Mouse (Mus musculus): Measurements from ENCODE around the gene Ncoa3. TPM values are rescaled to one million over a fixed set of nuclear protein-coding genes. Genes with fewer than 3 reads are reported as not detected.
A peak's percentile ranks its signal among the peaks of the same experiment; 100 is the strongest.

The Ncoa3 gene
- polyA plus RNA-seq, 1 experiment from 2014 or later = 17.4 TPM

GRCm38 (mm10) chr2:166105911-166106310 lies 113.5 kb downstream of the Ncoa3 start:
- peaks cover 73% of the 10 kb centered on the region for H3K36me3 ChIP-seq
- H3K27ac ChIP-seq = peak overlapping the region; percentile 44; the same call in 1 of the 2 replicates
- no peak overlapping the region for H3K4me3 ChIP-seq
- H3K27me3 ChIP-seq = no peaks in the 10 kb centered on the region
- H3K9me3 ChIP-seq = no peaks in the 10 kb centered on the region
- H3K4me2 ChIP-seq (replicated peaks) = no peak overlapping the region
- 64% methylated on average over 9 of the region's 9 CpGs for WGBS
- peaks cover 34% of the 10 kb centered on the region for H3K4me1 ChIP-seq
- no peak overlapping the region for H3K9ac ChIP-seq
- ATAC-seq (ENCODE audit: low FRiP score, low read depth) = no peak

- Histone ChIP-seq H3K9me3 (no peaks in the 10 kb centered on the region), H3K4me2 (replicated peaks) (no peak overlapping the region), H3K4me3 (no peak overlapping the region), H3K4me1 (peaks cover 34% of the 10 kb centered on the region), H3K9ac (0 out of 2 replicates have a peak overlapping the region, but pooled peaks have one; percentile 19), H3K27ac (peak overlapping the region; percentile 48; the same call in 1 of the 2 replicates), H3K27me3 (no peaks in the 10 kb centered on the region), H3K36me3 (peaks cover 78% of the 10 kb centered on the region)
- 62% methylated on average over 2 of the region's 2 CpGs for WGBS
- no peak for ATAC-seq (ENCODE audit: low FRiP score, low read depth)
Measured at GRCm38 (mm10) chr2:166106631-166107030, 114.2 kb downstream of the Ncoa3 start.

GRCm38 (mm10) chr2:166107911-166108310 lies 115.5 kb downstream of the Ncoa3 start:
- 88% methylated on average over 5 of the region's 5 CpGs for WGBS
- ATAC-seq (ENCODE audit: low FRiP score, low read depth) = no peak

GRCm38 (mm10) chr2:166108326-166108725 lies 115.9 kb downstream of the Ncoa3 start:
- 18% methylated on average over 4 of the region's 4 CpGs for WGBS
- no peak overlapping the region for H3K4me2 ChIP-seq (replicated peaks)
- H3K4me3 ChIP-seq = no peak overlapping the region
- H3K9ac ChIP-seq = no peak overlapping the region
- H3K4me1 ChIP-seq = peaks cover 34% of the 10 kb centered on the region
- H3K27me3 ChIP-seq = no peaks in the 10 kb centered on the region
- H3K9me3 ChIP-seq = no peaks in the 10 kb centered on the region
- peaks cover 79% of the 10 kb centered on the region for H3K36me3 ChIP-seq
- ATAC-seq (ENCODE audit: low FRiP score, low read depth) = no peak
- H3K27ac ChIP-seq = no peak overlapping the region

More at GRCm38 (mm10) chr2:166107911-166108310, 115.5 kb downstream of the Ncoa3 start:
- Histone ChIP-seq H3K27ac (no peak overlapping the region), H3K27me3 (no peaks in the 10 kb centered on the region), H3K4me2 (replicated peaks) (no peak overlapping the region), H3K36me3 (peaks cover 79% of the 10 kb centered on the region), H3K9me3 (no peaks in the 10 kb centered on the region), H3K4me1 (peaks cover 36% of the 10 kb centered on the region), H3K9ac (no peak overlapping the region), H3K4me3 (no peak overlapping the region)

- H3K9me3 ChIP-seq = no peaks in the 10 kb centered on the region
- H3K4me1 ChIP-seq = peaks cover 24% of the 10 kb centered on the region
- H3K4me3 ChIP-seq = no peak overlapping the region
- H3K36me3 ChIP-seq = peaks cover 81% of the 10 kb centered on the region
- H3K27me3 ChIP-seq = no peaks in the 10 kb centered on the region
- whole genome bisulfite sequencing = 88% methylated on average over 8 of the region's 8 CpGs
- no peak overlapping the region for H3K9ac ChIP-seq
- no peak for ATAC-seq (ENCODE audit: low FRiP score, low read depth)
- no peak overlapping the region for H3K4me2 ChIP-seq (replicated peaks)
- H3K27ac ChIP-seq = no peak overlapping the region; the same call in 1 of the 2 replicates
Measured at GRCm38 (mm10) chr2:166110764-166111163, 118.3 kb downstream of the Ncoa3 start.

- Histone ChIP-seq H3K4me3 (no peak overlapping the region), H3K9me3 (no peaks in the 10 kb centered on the region), H3K36me3 (peaks cover 81% of the 10 kb centered on the region), H3K9ac (no peak overlapping the region), H3K27me3 (no peaks in the 10 kb centered on the region), H3K4me2 (replicated peaks) (no peak overlapping the region), H3K4me1 (peaks cover 20% of the 10 kb centered on the region), H3K27ac (no peak overlapping the region)
- 80% methylated on average over 2 of the region's 2 CpGs for whole genome bisulfite sequencing
- no peak for ATAC-seq (ENCODE audit: low FRiP score, low read depth)
Measured at GRCm38 (mm10) chr2:166111238-166111637, 118.8 kb downstream of the Ncoa3 start.

GRCm38 (mm10) chr2:166111831-166112250 lies 119.4 kb downstream of the Ncoa3 start:
- WGBS = 70% methylated on average over 10 of the region's 10 CpGs
- no peak overlapping the region for H3K27ac ChIP-seq
- H3K9ac ChIP-seq = no peak overlapping the region
- H3K27me3 ChIP-seq = no peaks in the 10 kb centered on the region
- H3K9me3 ChIP-seq = no peaks in the 10 kb centered on the region
- ATAC-seq (ENCODE audit: low FRiP score, low read depth) = no peak
- peaks cover 84% of the 10 kb centered on the region for H3K36me3 ChIP-seq
- H3K4me3 ChIP-seq = no peak overlapping the region
- peaks cover 14% of the 10 kb centered on the region; the same call in 1 of the 2 replicates for H3K4me1 ChIP-seq
- no peak overlapping the region for H3K4me2 ChIP-seq (replicated peaks)

- Histone ChIP-seq H3K9me3 (no peaks in the 10 kb centered on the region), H3K4me2 (replicated peaks) (no peak overlapping the region), H3K36me3 (peaks cover 85% of the 10 kb centered on the region), H3K4me1 (peaks cover 12% of the 10 kb centered on the region; the same call in 1 of the 2 replicates), H3K9ac (no peak overlapping the region), H3K27ac (no peak overlapping the region), H3K4me3 (no peak overlapping the region), H3K27me3 (no peaks in the 10 kb centered on the region)
- 92% methylated on average over 11 of the region's 11 CpGs for WGBS
- ATAC-seq (ENCODE audit: low FRiP score, low read depth) = no peak
Measured at GRCm38 (mm10) chr2:166112986-166113385, 120.5 kb downstream of the Ncoa3 start.

GRCm38 (mm10) chr2:166115571-166116277 lies 123.3 kb downstream of the Ncoa3 start:
- WGBS = 90% methylated on average over 15 of the region's 15 CpGs
- H3K4me2 ChIP-seq (replicated peaks) = no peak overlapping the region
- H3K27me3 ChIP-seq = no peaks in the 10 kb centered on the region
- H3K9me3 ChIP-seq = no peaks in the 10 kb centered on the region
- peaks cover 8% of the 10 kb centered on the region; the same call in 1 of the 2 replicates for H3K4me1 ChIP-seq
- peaks cover 95% of the 10 kb centered on the region for H3K36me3 ChIP-seq
- 0 out of 2 replicates have a peak, but pooled peaks have one; percentile 29 for ATAC-seq (ENCODE audit: low FRiP score, low read depth)
- no peak overlapping the region for H3K9ac ChIP-seq
- H3K4me3 ChIP-seq = no peak overlapping the region
- no peak overlapping the region; the same call in 1 of the 2 replicates for H3K27ac ChIP-seq

- no peak for ATAC-seq (ENCODE audit: low FRiP score, low read depth)
- Histone ChIP-seq H3K9me3 (no peaks in the 10 kb centered on the region), H3K9ac (no peak overlapping the region), H3K27ac (no peak overlapping the region), H3K4me2 (replicated peaks) (no peak overlapping the region), H3K4me1 (peaks cover 8% of the 10 kb centered on the region; the same call in 1 of the 2 replicates), H3K36me3 (peaks cover 95% of the 10 kb centered on the region), H3K4me3 (no peak overlapping the region), H3K27me3 (no peaks in the 10 kb centered on the region)
- WGBS = 96% methylated on average over 7 of the region's 7 CpGs
Measured at GRCm38 (mm10) chr2:166116278-166116608, 123.8 kb downstream of the Ncoa3 start.

GRCm38 (mm10) chr2:166116704-166117103 lies 124.3 kb downstream of the Ncoa3 start:
- H3K4me3 ChIP-seq = no peak overlapping the region
- H3K27me3 ChIP-seq = no peaks in the 10 kb centered on the region
- H3K36me3 ChIP-seq = peaks cover 95% of the 10 kb centered on the region
- 96% methylated on average over 16 of the region's 16 CpGs for WGBS
- H3K4me1 ChIP-seq = peaks cover 8% of the 10 kb centered on the region; the same call in 1 of the 2 replicates
- no peaks in the 10 kb centered on the region for H3K9me3 ChIP-seq
- H3K27ac ChIP-seq = no peak overlapping the region
- no peak overlapping the region for H3K9ac ChIP-seq
- H3K4me2 ChIP-seq (replicated peaks) = no peak overlapping the region
- no peak for ATAC-seq (ENCODE audit: low FRiP score, low read depth)

GRCm38 (mm10) chr2:166119992-166120391 lies 127.6 kb downstream of the Ncoa3 start:
- H3K27me3 ChIP-seq = no peaks in the 10 kb centered on the region
- WGBS = 73% methylated on average over 2 of the region's 2 CpGs
- no peak for ATAC-seq (ENCODE audit: low FRiP score, low read depth)
- no peak overlapping the region for H3K4me3 ChIP-seq
- H3K9ac ChIP-seq = no peak overlapping the region
- peaks cover 6% of the 10 kb centered on the region; the same call in 1 of the 2 replicates for H3K4me1 ChIP-seq
- H3K4me2 ChIP-seq (replicated peaks) = no peak overlapping the region
- no peak overlapping the region for H3K27ac ChIP-seq
- H3K9me3 ChIP-seq = no peaks in the 10 kb centered on the region
- peaks cover 95% of the 10 kb centered on the region for H3K36me3 ChIP-seq

Measured in limb, embryonic 13.5 days (tissue).